Mouse (Mus musculus) retina, postnatal 1 day (tissue): ENCODE data around the gene Lrrc32.

Source experiments
- DNase-seq: peaks from one replicate; pipeline ENCODE4 v3.0.0-alpha.2; 2012

Gene Lrrc32

DNA sequence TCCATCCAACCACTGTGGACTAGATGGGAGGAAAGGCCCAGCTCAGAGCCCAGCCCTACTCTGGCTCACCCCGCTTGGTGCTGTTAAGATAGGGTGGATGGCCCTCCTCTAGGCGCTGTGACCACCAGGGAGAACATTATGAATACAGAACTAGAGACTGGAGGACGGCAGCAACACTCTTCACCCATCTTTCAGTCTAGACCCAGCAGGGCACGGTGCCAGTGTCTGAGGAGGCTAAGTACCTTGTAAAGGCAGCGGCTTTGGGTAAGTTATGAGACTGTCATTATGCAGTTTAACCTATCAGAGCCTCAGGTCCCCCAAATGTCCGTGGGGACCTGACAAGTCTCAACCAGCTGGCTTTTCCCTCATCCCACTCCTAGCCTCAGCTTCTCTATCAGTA, at the start of gene Lrrc32:
TSS of gene Lrrc32 (plus strand) at position 153 of the 400 bp plus-strand sequence.
- DNase-seq: no peak

DNA sequence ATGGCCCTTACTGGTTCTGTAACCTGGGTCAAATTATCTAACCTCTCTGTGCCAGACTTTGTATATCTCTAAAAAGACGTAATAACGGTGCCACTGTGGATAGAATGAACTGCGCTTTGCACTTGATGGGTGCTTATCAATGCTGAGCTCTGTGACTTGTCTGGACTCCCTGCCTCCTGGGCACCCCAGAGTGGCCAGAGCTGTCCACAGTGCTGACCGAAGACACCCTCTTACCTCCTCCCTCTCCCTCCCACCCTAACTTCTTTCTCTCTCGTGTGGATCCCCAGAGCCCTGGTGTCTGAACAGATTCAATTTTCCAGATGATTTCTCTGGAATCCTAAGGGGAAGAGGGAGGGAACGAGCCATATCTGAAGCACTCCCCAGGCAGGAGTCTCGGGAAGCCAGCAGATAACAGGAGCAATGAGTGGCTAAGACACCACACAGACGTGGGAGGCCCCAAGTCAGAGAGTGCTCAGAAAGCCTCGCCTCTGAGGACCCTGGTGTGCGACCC, 49.1 kb upstream of the Lrrc32 start, which contains the start of gene Gucy2d:
TSS of gene Gucy2d (plus strand) at position 461 of the 511 bp plus-strand sequence.
- no peak for DNase-seq

DNA sequence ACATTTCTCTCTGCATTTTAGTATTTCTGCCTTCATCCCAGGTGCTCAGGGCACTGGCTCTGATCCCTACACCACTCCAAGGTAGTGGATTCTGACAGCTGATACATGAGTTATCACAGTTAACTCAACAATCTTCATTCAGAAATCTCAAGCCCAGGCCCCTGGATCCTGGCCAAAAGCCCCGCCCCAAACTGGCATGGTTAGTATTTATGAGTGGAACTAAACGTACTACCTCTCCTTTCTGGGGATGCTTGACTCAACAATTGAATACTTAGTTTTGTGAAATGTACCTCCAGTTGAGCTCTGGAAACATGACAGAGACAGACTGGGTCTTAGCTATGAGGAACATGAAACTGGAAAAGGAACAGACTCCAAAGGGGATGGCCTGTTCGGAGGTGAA, 42.2 kb upstream of the Lrrc32 start:
- no peak for DNase-seq

DNA sequence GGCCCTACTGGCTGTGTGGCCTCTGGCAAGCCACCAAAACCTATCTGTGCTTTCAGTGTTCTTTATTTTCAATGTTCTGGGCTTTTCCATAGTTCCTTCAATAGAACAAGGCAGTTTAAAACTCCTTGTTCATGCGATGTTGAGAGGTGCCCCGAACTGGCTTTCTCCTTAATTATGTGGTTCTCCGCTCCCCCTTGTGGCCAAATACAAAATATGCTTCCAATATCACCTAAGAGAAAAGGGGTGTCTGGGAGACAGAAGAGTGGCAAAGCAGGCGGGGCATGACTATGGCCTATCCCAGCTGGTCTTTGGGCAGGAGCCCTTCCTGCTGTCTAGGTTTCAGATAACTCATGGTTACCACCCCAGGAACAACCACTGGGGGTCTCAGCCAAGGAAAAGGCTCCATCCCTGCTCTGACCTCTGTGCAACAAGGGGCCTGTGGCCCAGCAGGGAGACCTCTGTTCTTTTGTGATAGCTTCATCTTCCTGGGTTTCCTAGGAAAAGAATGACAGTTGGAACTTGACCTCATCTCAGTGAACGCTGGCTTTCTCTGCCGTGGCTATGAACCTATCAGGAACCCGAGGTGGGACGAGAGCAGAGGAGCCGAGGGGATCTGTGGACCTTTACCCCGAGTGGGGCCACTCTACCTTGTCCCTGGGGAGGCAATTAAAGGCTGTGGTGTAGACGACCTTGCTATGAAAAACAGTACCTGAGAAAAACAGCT, 41.3 kb upstream of the Lrrc32 start:
- DNase-seq: peak; percentile 74

DNA sequence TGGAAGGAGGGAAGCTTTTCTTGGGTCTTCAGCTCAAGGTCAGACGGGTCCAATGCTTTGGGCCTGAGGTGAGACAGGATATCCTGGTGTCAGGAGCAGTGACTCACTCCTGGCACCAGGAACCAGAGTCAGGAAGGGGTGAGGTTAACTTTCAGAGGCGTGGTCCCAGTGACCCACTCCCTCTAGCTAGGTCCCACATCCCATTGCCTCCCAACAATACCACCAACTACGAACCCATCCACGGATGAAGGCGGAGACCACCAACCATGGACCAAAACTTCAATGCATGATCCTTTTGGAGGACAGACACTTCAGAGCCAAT, 40.8 kb upstream of the Lrrc32 start:
- DNase-seq: no peak

DNA sequence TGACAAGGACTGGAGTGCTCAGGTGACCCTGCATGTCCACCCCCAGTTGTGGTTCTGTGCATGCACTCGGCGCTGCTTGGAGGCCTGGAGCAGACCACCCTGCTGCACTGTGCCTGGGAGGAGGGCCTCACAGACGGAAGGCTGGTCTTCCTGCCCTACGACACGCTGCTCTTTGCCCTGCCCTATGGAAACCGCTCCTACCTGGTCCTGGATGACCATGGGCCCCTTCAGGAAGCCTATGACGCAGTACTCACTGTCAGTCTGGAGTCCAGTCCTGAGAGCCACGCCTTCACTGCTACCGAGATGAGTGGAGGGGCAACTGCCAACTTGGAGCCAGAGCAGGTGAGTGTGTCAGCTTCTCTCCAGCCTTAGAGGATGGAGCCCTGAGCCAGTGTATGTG, 39.4 kb upstream of the Lrrc32 start:
- no peak for DNase-seq

DNA sequence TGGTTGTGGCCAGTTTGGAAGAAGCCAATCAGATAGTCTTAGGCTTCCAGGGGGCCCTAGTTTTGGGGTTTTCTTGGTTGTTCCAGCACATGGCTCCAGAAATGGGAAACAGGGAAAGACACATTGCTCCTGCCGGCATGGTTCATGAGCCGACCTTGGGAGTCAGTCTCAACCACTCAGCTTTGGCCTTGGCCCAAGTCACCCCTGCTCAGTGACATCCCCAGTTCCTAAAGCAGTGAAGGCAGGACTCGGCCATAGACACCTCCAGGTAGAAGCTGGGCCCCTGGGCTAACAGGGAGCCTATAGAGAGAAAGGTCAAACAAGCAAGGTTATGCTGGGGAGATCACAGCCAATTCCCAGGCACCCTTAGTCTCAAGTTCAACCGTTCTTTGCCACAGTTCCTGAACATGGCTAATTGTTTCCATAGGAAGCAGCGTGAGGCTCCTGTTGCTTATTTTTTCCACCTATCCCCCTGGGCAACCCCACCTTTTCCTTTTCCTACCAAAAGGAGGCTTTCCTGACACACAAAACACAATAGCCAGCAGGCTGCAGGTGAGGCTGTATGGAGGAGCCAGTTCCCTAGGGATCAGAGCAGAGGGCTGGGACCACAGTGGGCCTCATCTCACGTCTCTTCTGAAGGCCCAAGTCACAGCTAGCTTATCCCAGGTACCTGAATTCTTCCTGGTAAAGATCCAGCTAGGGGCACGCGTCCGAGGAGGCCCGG, 34.5 kb upstream of the Lrrc32 start:
- DNase-seq: no peak

DNA sequence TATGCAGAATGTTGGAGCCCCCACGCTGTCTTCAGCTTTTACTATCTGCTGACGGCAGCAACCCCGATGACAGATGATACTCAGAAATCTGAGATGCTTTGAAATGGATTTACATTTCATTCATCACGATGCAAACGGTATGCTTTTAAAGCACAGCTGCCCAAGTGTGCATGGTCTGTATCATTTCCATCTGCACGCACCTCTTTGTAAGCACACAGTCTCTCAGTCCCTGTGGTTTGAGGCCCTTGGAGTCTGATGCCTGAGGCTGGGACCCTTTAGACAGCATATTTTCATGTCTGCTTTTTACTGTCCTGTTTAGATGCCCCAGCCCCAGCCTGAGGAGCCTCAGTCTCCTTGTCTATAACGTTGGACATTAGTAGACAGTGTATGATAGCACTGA, 28.8 kb upstream of the Lrrc32 start:
- DNase-seq: no peak

DNA sequence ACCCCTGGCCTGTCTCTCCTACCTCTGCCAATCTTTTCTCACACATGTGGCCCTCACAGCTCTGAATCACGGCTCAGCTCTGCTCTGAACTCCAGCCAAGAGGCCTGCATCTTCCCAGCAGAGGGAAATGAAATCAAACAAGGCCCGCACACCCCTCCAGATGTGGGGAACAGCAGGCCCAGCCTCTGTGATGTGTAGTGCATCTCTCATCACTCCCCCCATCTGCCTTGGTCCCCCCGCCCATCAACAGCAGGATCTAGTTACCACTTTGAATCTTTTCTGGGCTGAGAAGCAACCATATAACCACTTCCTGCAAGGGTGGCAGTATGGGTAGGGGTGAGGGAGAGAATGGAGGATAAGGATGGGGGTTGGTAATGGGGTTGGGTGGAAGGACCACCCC, 20.0 kb upstream of the Lrrc32 start:
- DNase-seq: no peak

DNA sequence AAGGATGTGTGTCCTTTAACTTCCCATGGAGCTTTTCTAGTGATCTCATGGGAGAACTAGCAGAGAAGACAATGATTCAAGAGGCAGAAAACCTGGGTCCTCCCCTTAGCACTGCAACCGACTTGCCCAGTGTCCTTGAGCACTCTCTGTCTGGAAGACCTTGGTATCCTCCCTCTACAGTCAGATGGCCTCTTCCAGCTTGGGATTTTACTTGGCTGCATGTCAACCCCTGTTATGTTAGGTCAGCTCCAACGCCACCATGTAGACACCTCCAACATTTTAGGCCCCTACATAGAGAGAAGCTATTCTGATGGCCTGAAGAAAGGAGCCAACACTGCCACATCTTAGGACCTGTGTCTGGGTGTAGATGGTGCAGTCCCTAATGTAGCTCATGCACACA, 16.6 kb upstream of the Lrrc32 start:
- no peak for DNase-seq

DNA sequence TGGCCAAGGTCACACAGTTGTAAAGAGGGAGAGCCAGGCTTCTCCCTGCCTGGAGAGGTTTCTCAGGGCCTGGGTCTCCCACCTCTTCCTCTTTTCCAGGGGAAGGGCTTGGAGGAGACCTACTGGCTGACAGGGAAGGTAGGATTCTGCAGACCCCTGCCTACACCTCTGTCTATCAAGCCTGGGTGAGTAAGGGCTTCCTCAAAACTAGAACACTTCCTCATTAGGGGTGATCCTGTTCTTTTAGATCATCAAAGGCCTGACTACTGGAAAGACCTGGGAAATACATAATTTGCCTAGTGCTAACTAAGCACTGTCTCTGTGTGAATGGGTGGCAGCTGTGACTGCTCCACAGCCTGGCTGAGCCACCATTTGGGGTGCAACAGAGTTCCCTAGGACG, 14.5 kb upstream of the Lrrc32 start:
- DNase-seq: no peak

DNA sequence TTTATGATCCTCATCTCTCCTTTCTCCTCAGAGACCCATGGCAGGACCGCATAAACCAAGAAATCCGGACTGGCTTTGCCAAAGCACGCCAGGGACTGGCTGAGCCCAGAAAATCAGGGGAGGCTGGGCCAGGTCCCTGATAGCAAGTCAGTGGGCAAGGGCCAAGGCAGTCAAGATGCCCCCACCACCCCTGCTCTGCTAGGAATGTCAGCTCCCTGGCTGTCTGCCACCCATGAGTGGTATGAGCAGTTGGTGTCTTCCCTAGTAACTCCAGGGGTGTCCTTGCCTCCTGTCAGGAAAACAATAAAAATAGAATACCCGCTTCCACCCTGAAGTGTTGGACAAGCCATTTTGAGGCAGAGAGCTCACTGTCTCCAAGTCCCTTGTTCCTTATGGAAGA, 11.9 kb upstream of the Lrrc32 start:
- no peak for DNase-seq

DNA sequence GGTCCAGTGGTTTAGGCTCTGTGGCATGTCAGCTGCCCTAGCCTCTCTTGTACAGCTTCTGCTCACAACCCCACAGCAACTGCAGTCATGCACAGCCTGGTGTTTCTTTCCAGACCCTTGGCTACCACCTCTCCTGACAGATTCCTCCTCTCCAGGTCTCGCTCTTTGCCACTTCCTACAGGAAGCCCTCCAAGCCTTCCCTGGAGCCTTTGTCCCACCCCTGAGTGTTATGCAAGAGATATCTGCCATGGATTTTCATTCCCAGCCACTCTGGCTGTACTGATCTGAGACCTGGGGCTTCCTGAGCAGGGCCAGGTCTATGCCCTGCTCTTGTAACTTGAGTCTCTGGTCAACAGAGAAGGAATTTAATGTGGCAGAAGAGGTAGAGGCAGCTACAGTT, 8.6 kb upstream of the Lrrc32 start:
- no peak for DNase-seq

DNA sequence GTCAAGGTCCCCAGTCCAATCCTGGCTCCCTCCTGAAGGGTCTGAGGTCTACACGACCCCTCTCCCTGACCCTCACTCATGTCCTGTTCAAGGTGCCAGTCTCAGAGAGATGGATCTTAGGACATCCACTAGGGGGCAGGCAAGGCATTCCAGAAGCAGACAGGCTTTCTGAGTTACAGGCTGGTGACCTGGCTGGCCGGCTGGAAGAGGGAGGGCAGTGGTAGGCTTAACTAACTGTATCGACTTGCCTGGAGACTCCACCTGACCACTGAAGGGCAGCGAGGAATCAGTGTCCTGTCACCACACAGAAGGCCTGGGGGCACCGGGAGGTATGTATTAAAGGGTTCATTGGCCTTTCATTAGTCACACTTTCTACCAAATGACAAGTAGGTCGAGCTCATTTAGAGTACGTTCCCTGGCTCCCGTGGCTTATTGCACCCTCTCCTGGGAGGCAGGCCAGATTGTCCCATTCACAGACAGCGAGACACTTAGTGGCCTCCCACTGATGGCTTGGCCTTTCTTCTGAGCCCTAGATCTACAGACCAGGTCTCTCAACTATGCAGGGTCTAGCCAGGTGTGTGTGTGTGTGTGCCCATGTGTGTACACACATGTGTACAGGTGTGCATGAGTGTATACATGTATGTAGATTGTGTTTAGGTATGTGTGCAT, 7.9 kb upstream of the Lrrc32 start:
- peak; percentile 89 for DNase-seq

DNA sequence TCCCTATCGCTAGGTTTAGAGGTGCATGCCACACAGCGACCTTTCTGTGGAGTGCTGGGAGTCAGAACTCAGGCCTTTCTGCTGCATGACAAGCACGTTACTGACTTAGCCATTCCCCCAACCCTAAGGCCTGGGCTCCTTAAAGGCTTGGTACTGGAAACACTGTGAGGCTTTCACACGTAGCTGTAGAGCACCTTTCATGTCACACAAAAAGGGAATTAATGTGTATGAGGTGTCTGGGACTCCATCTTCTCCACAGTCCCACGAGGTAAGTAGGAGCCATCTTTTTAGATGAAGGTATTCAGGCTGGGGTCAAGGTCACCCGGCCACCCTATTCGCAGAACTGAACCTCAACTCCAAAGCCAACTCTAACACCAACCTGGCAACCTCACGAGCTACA, 7.2 kb upstream of the Lrrc32 start:
- DNase-seq: no peak

DNA sequence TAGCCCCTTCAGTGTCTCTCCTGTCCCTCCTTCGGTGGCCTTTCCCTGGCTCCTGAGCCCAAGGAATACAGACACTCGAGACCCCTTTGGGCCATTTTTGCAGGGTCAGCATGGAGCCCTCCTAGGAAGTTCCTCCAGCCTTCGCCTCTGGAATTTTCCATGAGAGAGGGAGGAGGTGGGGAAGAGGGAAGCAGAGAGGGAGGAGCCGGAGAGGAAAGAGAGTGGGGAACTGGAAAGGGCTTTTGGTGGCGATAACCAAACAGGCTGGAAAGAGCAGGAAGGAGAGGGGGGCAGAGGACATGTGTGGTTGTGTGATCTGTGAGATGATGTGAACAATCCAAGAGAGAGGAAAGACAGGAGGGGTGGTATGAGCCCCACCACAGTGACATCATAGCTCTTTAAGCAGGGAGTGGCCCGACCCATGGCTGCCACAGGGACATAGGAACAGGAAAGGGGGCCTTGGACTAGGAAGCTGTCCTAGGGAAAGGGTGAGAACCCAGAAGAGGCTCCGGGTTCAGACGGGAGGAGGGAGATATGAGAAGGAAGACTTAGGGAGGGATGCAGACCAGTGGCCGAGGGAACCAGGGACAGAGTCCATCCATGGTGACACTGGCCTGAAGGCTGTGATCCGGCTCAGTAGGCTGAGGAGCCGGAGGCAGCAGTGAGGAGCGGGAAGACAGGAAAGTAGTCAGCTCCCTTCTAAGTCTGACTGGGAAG, 6.4 kb upstream of the Lrrc32 start:
- no peak for DNase-seq

DNA sequence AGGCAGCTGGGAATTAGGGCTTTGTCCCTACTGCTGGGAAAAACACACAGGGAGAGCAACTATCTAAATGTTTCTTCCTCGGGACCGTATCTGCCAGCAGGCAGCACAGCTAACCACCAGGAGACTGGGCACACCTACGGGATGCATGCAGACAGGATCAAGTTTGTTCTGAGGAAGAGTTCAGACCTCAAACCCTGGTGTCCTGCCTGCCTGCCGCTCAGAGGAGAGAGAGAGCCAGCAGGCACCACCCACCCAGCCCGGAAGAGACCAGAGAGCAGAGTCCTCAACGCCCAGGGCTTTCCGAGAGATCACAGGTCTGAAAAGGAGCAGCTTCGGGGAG, 5.8 kb upstream of the Lrrc32 start:
- no peak for DNase-seq

DNA sequence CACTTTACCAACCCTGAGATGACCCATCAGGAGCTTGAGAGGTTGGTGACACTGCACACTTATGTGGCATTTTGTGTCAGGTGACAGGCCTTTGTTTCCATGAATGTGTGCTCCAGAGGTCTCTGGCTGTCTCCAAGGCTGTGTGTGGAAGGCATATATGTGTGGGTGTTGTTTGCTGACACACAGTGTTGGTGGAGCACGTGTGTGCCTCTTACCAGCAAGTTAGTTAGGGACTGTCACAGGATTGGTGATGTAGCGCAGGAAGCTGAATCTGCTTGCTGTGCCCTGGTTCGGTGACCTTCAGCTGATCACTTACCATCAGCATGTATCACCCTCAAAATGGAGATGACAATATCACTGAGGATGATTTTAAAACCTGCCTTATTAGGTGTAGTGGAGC, 4.2 kb upstream of the Lrrc32 start:
- DNase-seq: no peak

DNA sequence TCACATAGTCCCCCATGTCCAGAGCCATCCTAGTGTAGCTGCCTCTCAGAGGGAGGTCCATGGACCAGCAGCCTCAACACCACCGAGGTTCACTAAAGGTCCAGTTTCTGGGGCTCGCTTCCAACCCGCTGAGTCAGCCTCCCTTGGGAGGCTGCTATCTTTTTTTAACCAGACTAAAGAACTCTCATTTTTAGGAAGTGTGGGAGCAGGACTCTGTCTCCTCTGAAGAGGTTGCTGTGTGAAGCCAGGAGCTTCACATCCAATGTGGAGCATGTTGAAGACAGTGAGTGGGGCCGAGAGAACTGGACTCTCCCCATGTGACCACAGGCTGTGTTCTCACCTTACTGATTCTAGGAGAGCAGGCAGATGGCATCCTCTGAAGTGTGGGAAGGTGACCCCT, 3.6 kb upstream of the Lrrc32 start:
- no peak for DNase-seq

DNA sequence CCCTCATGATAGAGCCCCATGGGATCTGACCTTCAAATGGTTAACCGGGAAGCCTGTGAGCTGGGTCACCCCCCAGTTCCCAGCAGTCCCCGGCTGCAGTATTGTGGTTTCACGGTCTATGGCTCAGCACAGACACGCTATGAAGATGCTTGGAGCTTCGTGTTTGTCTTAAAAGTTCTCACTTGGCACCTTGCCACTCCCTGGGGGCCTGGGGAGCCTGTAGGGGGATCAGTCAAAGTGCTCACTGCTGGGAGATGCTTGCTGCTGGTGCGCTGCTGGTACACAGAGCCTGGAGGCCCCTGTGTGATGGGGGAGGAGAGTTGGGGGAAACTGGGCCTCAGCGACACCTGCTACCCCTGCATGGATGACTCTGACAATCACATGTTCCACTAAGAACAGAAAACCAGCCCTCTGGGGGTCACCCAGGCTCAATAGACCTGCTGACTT, 2.6 kb upstream of the Lrrc32 start:
- peak; percentile 46 for DNase-seq

DNA sequence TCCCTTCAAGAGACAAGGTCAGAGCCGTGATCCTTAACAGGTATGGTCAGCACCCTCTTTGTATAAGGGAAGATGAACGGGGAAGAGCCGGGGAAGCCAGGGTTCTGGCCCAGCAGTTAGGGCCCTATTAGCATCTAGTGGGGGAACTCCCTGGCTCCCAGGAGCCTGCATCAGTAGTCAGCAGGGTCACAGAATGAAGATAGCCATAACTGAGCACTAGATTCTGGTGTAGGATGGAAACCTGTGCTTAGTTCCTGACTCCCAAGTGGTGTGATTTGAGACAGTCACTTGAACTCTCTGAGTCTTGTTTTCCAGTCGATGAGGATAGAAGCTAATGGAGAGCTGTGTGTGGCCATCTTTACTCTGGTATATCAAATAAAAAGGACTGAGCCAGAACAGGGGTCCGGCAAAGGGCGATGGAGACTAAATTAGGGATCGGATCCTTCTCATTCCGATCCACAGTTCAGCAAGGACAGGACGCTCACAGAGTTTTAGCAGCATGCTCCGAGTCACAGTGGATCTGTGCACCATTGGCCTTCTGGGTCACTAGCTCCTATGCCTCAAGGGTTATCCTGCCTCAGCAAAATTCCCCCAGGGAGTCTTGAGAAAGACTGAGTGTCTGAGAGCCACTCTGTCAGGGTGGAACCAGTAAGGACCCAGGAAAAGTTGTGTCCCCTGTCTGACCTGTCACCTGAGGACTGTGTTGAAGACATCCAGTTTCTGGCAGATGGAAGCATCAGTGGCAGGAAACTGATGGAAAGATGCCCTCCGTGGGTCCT, 1.7 kb upstream of the Lrrc32 start:
- no peak for DNase-seq

DNA sequence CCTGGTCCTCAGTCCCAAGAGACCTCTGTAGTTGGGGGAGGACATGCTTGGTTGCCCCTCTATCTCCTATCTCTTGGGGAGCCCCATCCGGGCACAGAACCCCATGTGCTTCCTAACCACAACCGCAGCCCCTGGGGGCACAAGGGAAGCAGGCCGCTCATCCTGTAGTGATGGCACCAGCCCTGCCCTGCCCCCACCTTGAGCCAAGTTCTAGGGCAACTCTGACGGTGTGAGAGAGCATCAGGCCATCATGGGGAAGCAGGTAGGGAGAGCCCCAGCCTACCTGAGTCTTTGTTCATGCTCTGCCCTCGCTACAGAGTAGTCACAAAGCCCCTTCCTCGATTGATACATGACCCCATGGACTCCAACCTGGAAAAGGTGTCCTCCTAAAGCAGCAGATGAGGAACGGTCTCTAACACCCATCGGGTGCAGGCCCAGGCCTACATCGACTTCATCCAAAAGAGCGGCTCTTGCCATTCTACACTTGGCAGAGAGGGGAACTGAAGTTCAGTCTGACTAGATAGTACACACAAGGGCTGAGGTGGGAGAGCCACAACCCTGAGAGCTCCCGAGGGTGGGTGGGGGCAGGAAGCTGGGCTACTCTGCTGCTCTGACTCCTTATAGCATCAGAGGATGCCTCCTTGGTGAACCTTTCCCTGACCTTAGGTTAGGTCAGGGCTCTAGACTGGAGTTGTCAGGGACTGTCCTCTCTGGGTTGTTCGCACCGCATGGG, 519 bp upstream of the Lrrc32 start:
- DNase-seq: no peak
